Mouse (Mus musculus): ENCODE measurements at regions not wholly inside any gene's neighbourhood (a gene's known extent, or its start where the extent isn't known, plus 50 kb on each side); places are given as distances from the start of the nearest gene placed in this dataset.

DNA sequence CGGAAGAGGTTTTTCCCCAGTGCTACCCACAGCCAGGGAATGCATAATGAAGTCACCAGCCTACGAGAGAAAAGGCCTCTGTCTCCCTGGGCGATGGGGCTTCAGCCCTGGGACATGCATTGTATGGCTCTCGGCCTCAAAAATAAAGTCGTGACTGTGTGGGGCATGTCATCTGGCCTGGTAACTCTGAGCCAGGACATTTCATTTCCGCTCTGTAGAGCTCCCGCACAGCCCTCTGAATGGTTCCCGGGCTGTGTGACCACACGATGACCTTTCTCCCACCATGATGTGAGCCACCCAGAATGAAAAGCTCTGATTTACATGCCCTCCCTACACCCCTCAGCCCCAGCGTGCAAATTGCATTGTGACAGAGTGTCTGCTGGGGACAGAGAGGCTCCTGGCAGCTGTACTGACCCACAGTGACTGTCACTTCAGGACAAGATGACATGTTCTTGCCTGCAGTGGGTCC is 53.8 kb upstream of the Agap1 start:
- no peak overlapping the region for H3K9ac ChIP-seq
- H3K27ac ChIP-seq = no peak overlapping the region
- H3K4me1 ChIP-seq = no peaks in the 10 kb centered on the region
- WGBS = 63% methylated on average over 10 of the region's 10 CpGs
- H3K9me3 ChIP-seq = no peaks in the 10 kb centered on the region
- H3K4me2 ChIP-seq = no peak overlapping the region
- H3K4me3 ChIP-seq (replicated peaks) = no peak overlapping the region
- ATAC-seq (ENCODE audit: insufficient read depth, low FRiP score, low read depth) = no peak
- no peaks in the 10 kb centered on the region for H3K27me3 ChIP-seq (replicated peaks)
- H3K36me3 ChIP-seq = no peaks in the 10 kb centered on the region

- no peaks in the 10 kb centered on the region for H3K36me3 ChIP-seq
- H3K4me2 ChIP-seq = no peak overlapping the region
- H3K4me3 ChIP-seq (replicated peaks) = no peak overlapping the region
- H3K27ac ChIP-seq = no peak overlapping the region
- no peaks in the 10 kb centered on the region for H3K9me3 ChIP-seq
- no peak for ATAC-seq (ENCODE audit: insufficient read depth, low FRiP score, low read depth)
- no peaks in the 10 kb centered on the region for H3K27me3 ChIP-seq (replicated peaks)
- WGBS = 72% methylated on average over 5 of the region's 5 CpGs
- no peaks in the 10 kb centered on the region for H3K4me1 ChIP-seq
- no peak overlapping the region for H3K9ac ChIP-seq
Observed at GRCm38 (mm10) chr1:89402513-89403210, 51.9 kb upstream of the Agap1 start.

DNA sequence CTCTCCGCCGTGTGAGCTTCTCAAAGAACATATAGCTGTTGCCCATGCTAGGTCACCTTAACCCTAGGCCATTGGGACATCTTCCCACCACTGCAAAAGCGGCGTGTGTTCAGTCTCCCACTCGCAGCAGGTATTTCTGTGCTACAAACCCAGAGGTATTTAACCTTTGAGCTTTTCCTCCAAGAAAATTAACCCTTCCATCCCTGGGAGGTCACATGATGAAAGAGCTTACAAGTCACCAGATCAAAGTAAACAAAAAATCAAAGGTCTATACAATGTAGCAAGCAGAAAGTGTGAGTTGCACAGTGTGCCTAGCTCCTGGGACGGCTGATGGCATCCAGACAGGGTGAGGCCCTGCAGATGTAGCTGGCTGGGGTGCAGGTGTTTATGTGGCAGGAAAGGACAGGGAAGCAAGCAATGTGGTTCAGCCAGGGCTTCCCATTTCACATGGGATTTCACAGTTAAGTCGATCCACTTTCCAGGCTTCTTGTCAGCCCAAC is 51.0 kb upstream of the Agap1 start:
- H3K9me3 ChIP-seq = no peaks in the 10 kb centered on the region

More for the DNA sequence above, 51.0 kb upstream of the Agap1 start:
- Histone ChIP-seq H3K27me3 (replicated peaks) (no peaks in the 10 kb centered on the region), H3K4me1 (no peaks in the 10 kb centered on the region), H3K4me2 (no peak overlapping the region), H3K9ac (no peak overlapping the region), H3K27ac (no peak overlapping the region), H3K36me3 (no peaks in the 10 kb centered on the region), H3K4me3 (replicated peaks) (no peak overlapping the region)
- ATAC-seq (ENCODE audit: insufficient read depth, low FRiP score, low read depth) = no peak
- 47% methylated on average over 7 of the region's 7 CpGs for WGBS

All from stomach, embryonic 15.5 days (tissue).